Mouse (Mus musculus): Measurements from ENCODE around the gene Iqce.

- TF ChIP-seq POLR2A (IDR thresholded peaks at IDR 0.05; ENCODE audit: insufficient read length, low read depth) (no peak), REST (IDR thresholded peaks at IDR 0.05; ENCODE audit: insufficient read depth, insufficient read length) (no peak)
Measured at GRCm38 (mm10) chr5:140621092-140621491, 81.1 kb downstream of the Iqce start.
